Mouse (Mus musculus): ENCODE measurements around the gene March4. TPM values are rescaled to one million over a fixed set of nuclear protein-coding genes. Genes with fewer than 3 reads are reported as not detected.
A peak's percentile ranks its signal among the peaks of the same experiment; 100 is the strongest.

March4 gene
- polyA plus RNA-seq, 1 experiment from 2014 or later = 0.92 TPM

GRCm38 (mm10) chr1:72442747-72443146 lies 94.0 kb downstream of the March4 start:
- peak; percentile 10 for DNase-seq (ENCODE audit: low spot score, missing footprints)
- 87% methylated on average over 2 of the region's 2 CpGs for WGBS

GRCm38 (mm10) chr1:72439146-72439545 lies 97.6 kb downstream of the March4 start:
- Histone ChIP-seq H3K27ac (ENCODE audit: low read depth, low read length) (no peak overlapping the region), H3K4me2 (no peak overlapping the region), H3K4me1 (ENCODE audit: control insufficient read depth, insufficient read depth, low read length) (no peaks in the 10 kb centered on the region), H3K36me3 (ENCODE audit: control insufficient read depth, insufficient read depth, low read length) (no peaks in the 10 kb centered on the region), H3K9me3 (ENCODE audit: control insufficient read depth, low read length) (no peaks in the 10 kb centered on the region), H3K27me3 (ENCODE audit: control insufficient read depth, insufficient read depth, low read length) (no peaks in the 10 kb centered on the region), H3K9ac (ENCODE audit: low read length) (no peak overlapping the region), H3K4me3 (ENCODE audit: low read depth, low read length) (no peak overlapping the region)
- no peak for ATAC-seq (ENCODE audit: low FRiP score)
- DNase-seq (ENCODE audit: low spot score, missing footprints) = peak; percentile 37
- WGBS = 82% methylated on average over 8 of the region's 8 CpGs

More at GRCm38 (mm10) chr1:72442747-72443146, 94.0 kb downstream of the March4 start:
- H3K9me3 ChIP-seq (ENCODE audit: control insufficient read depth, low read length) = no peaks in the 10 kb centered on the region
- no peaks in the 10 kb centered on the region for H3K36me3 ChIP-seq (ENCODE audit: control insufficient read depth, insufficient read depth, low read length)
- H3K4me1 ChIP-seq (ENCODE audit: control insufficient read depth, insufficient read depth, low read length) = no peaks in the 10 kb centered on the region
- no peaks in the 10 kb centered on the region for H3K27me3 ChIP-seq (ENCODE audit: control insufficient read depth, insufficient read depth, low read length)
- H3K4me2 ChIP-seq = no peak overlapping the region
- H3K9ac ChIP-seq (ENCODE audit: low read length) = no peak overlapping the region
- no peak for ATAC-seq (ENCODE audit: low FRiP score)
- no peak overlapping the region for H3K4me3 ChIP-seq (ENCODE audit: low read depth, low read length)
- H3K27ac ChIP-seq (ENCODE audit: low read depth, low read length) = no peak overlapping the region

DNA sequence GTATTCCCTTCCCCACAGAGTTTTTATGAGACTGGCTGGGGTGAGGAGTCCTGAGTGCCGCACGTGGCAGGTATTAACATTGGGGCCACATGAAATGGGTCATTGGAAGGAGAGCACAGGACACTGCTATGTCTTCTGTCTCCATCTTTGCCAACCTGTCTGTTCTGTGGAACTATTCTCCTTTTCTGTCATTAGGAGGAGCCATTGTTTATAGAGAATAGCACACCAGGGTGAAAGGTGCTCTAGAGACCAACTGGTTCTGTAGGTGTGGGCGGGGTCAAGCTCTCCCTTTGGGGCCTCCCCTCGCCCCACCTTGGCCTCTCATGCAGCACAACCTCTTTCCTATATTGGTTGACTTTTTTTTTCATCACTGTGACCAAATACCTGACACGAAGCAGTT lies 99.8 kb downstream of the March4 start:
- no peaks in the 10 kb centered on the region for H3K9me3 ChIP-seq (ENCODE audit: control insufficient read depth, low read length)
- H3K4me1 ChIP-seq (ENCODE audit: control insufficient read depth, insufficient read depth, low read length) = no peaks in the 10 kb centered on the region
- no peaks in the 10 kb centered on the region for H3K36me3 ChIP-seq (ENCODE audit: control insufficient read depth, insufficient read depth, low read length)
- ATAC-seq (ENCODE audit: low FRiP score) (no peak), DNase-seq (ENCODE audit: low spot score, missing footprints) (peak; percentile 26)
- H3K27ac ChIP-seq (ENCODE audit: low read depth, low read length) = no peak overlapping the region
- H3K27me3 ChIP-seq (ENCODE audit: control insufficient read depth, insufficient read depth, low read length) = no peaks in the 10 kb centered on the region
- H3K4me2 ChIP-seq = no peak overlapping the region
- no peak overlapping the region for H3K4me3 ChIP-seq (ENCODE audit: low read depth, low read length)
- WGBS = 83% methylated on average over 5 of the region's 5 CpGs
- H3K9ac ChIP-seq (ENCODE audit: low read length) = no peak overlapping the region

- ATAC-seq (ENCODE audit: low FRiP score) (no peak), DNase-seq (ENCODE audit: low spot score, missing footprints) (no peak)
- Histone ChIP-seq H3K9me3 (ENCODE audit: control insufficient read depth, low read length) (no peaks in the 10 kb centered on the region), H3K4me1 (ENCODE audit: control insufficient read depth, insufficient read depth, low read length) (no peaks in the 10 kb centered on the region), H3K4me3 (ENCODE audit: low read depth, low read length) (no peak overlapping the region), H3K4me2 (no peak overlapping the region), H3K36me3 (ENCODE audit: control insufficient read depth, insufficient read depth, low read length) (no peaks in the 10 kb centered on the region), H3K9ac (ENCODE audit: low read length) (no peak overlapping the region), H3K27ac (ENCODE audit: low read depth, low read length) (no peak overlapping the region), H3K27me3 (ENCODE audit: control insufficient read depth, insufficient read depth, low read length) (no peaks in the 10 kb centered on the region)
- 47% methylated on average over 3 of the region's 3 CpGs for WGBS
Observed at GRCm38 (mm10) chr1:72434510-72434909, 102.2 kb downstream of the March4 start.

- 84% methylated on average over 1 of the region's 1 CpGs for WGBS
Observed at GRCm38 (mm10) chr1:72432579-72432978, 104.2 kb downstream of the March4 start.

GRCm38 (mm10) chr1:72429107-72429807 lies 107.5 kb downstream of the March4 start:
- no peak for ATAC-seq (ENCODE audit: low FRiP score)
- 93% methylated on average over 7 of the region's 7 CpGs for WGBS

More at GRCm38 (mm10) chr1:72432579-72432978, 104.2 kb downstream of the March4 start:
- no peaks in the 10 kb centered on the region for H3K9me3 ChIP-seq (ENCODE audit: control insufficient read depth, low read length)
- H3K4me3 ChIP-seq (ENCODE audit: low read depth, low read length) = no peak overlapping the region
- H3K36me3 ChIP-seq (ENCODE audit: control insufficient read depth, insufficient read depth, low read length) = no peaks in the 10 kb centered on the region
- H3K27me3 ChIP-seq (ENCODE audit: control insufficient read depth, insufficient read depth, low read length) = no peaks in the 10 kb centered on the region
- DNase-seq (ENCODE audit: low spot score, missing footprints) (no peak), ATAC-seq (ENCODE audit: low FRiP score) (no peak)
- H3K9ac ChIP-seq (ENCODE audit: low read length) = no peak overlapping the region
- H3K4me2 ChIP-seq = no peak overlapping the region
- no peak overlapping the region for H3K27ac ChIP-seq (ENCODE audit: low read depth, low read length)
- H3K4me1 ChIP-seq (ENCODE audit: control insufficient read depth, insufficient read depth, low read length) = no peaks in the 10 kb centered on the region

GRCm38 (mm10) chr1:72428526-72428925 lies 108.2 kb downstream of the March4 start:
- DNase-seq (ENCODE audit: low spot score, missing footprints) (no peak), ATAC-seq (ENCODE audit: low FRiP score) (no peak)
- 89% methylated on average over 8 of the region's 8 CpGs for WGBS

More at GRCm38 (mm10) chr1:72429107-72429807, 107.5 kb downstream of the March4 start:
- Histone ChIP-seq H3K4me2 (no peak overlapping the region), H3K9ac (ENCODE audit: low read length) (no peak overlapping the region), H3K4me3 (ENCODE audit: low read depth, low read length) (no peak overlapping the region), H3K27ac (ENCODE audit: low read depth, low read length) (no peak overlapping the region), H3K4me1 (ENCODE audit: control insufficient read depth, insufficient read depth, low read length) (no peaks in the 10 kb centered on the region), H3K27me3 (ENCODE audit: control insufficient read depth, insufficient read depth, low read length) (no peaks in the 10 kb centered on the region), H3K9me3 (ENCODE audit: control insufficient read depth, low read length) (no peaks in the 10 kb centered on the region), H3K36me3 (ENCODE audit: control insufficient read depth, insufficient read depth, low read length) (no peaks in the 10 kb centered on the region)
- DNase-seq (ENCODE audit: low spot score, missing footprints) = no peak

DNA sequence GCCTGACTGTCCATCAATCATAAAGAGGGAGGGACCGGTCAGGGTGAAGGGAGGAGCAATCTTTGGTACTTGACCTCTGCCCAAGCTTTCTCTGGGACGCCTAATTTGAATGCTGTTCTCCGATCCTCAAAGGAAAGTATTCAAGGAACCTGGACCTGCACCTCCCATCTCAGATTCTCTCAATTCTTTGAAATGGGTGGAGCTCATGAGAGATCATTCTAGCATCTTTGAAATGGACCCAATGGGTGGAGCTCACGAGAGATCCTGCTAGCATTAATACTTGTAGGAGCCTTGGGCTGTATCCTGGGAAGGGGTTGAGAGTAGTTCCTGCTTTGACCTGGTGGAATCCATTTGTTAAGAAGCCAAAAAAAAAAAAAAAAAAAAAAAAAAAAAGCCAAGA lies 110.3 kb downstream of the March4 start:
- ATAC-seq (ENCODE audit: low FRiP score) = no peak
- Histone ChIP-seq H3K27me3 (ENCODE audit: control insufficient read depth, insufficient read depth, low read length) (no peaks in the 10 kb centered on the region), H3K9ac (ENCODE audit: low read length) (no peak overlapping the region), H3K4me1 (ENCODE audit: control insufficient read depth, insufficient read depth, low read length) (no peaks in the 10 kb centered on the region), H3K27ac (ENCODE audit: low read depth, low read length) (no peak overlapping the region), H3K36me3 (ENCODE audit: control insufficient read depth, insufficient read depth, low read length) (no peaks in the 10 kb centered on the region), H3K4me2 (no peak overlapping the region), H3K4me3 (ENCODE audit: low read depth, low read length) (no peak overlapping the region), H3K9me3 (ENCODE audit: control insufficient read depth, low read length) (no peaks in the 10 kb centered on the region)
- DNase-seq (ENCODE audit: low spot score, missing footprints) = no peak
- 88% methylated on average over 4 of the region's 4 CpGs for WGBS

More at GRCm38 (mm10) chr1:72428526-72428925, 108.2 kb downstream of the March4 start:
- Histone ChIP-seq H3K36me3 (ENCODE audit: control insufficient read depth, insufficient read depth, low read length) (no peaks in the 10 kb centered on the region), H3K27me3 (ENCODE audit: control insufficient read depth, insufficient read depth, low read length) (no peaks in the 10 kb centered on the region), H3K4me2 (no peak overlapping the region), H3K4me3 (ENCODE audit: low read depth, low read length) (no peak overlapping the region), H3K9ac (ENCODE audit: low read length) (no peak overlapping the region), H3K27ac (ENCODE audit: low read depth, low read length) (no peak overlapping the region), H3K4me1 (ENCODE audit: control insufficient read depth, insufficient read depth, low read length) (no peaks in the 10 kb centered on the region), H3K9me3 (ENCODE audit: control insufficient read depth, low read length) (no peaks in the 10 kb centered on the region)

DNA sequence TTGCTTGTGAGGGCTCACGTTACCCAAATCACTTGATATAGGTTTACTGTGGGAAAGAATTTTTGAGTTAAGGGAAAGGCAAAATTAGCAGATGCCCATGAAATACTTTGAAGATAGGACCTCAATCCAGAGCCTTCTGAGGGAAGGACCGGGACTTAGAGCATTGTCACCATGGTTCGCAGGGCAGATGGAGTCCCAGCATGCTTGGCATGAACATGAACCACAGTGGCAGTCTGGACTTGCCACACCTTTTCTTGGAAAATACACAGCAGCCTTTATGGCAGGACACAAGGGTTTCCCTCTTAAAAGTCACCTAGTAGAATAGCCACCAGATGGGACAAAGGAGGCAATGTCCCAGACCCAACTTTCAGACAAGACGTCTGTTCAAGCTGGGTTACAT lies 114.6 kb downstream of the March4 start:
- WGBS = 87% methylated on average over 4 of the region's 4 CpGs
- Histone ChIP-seq H3K36me3 (ENCODE audit: control insufficient read depth, insufficient read depth, low read length) (no peaks in the 10 kb centered on the region), H3K4me3 (ENCODE audit: low read depth, low read length) (no peak overlapping the region), H3K27ac (ENCODE audit: low read depth, low read length) (no peak overlapping the region), H3K27me3 (ENCODE audit: control insufficient read depth, insufficient read depth, low read length) (no peaks in the 10 kb centered on the region), H3K4me1 (ENCODE audit: control insufficient read depth, insufficient read depth, low read length) (0 out of 2 replicates have a peak, but pooled peaks cover 3% of the 10 kb centered on the region), H3K9ac (ENCODE audit: low read length) (no peak overlapping the region), H3K9me3 (ENCODE audit: control insufficient read depth, low read length) (no peaks in the 10 kb centered on the region), H3K4me2 (no peak overlapping the region)
- DNase-seq (ENCODE audit: low spot score, missing footprints) (no peak), ATAC-seq (ENCODE audit: low FRiP score) (no peak)
